Mouse (Mus musculus) forebrain, embryonic 12.5 days (tissue): ENCODE data around the gene Defb28. TPM values are rescaled to one million over a fixed set of nuclear protein-coding genes. Genes with fewer than 3 reads are reported as not detected.

ENCODE experiments used
- ATAC-seq: fragments of 200-750 bp; cut with Nextera tagmentation; 2 replicates; pipeline ENCODE4 v1.8.0; 2017; ENCODE audit warnings: moderate TSS enrichment; ENCODE audit not compliant: low FRiP score
- H3K27ac ChIP-seq: fragments of 300-500 bp; sonication (generic); 2 replicates; pipeline ENCODE4 v1.5.1; 2016; ENCODE audit warnings: mild to moderate bottlenecking
- H3K27me3 ChIP-seq: fragments of 300-500 bp; sonication (generic); 2 replicates; pipeline ENCODE4 v1.6.1; 2016; ENCODE audit warnings: mild to moderate bottlenecking
- H3K36me3 ChIP-seq: fragments of 300-500 bp; sonication (generic); replicated peaks from 2 replicates; pipeline ENCODE4 v1.6.1; 2016; ENCODE audit warnings: mild to moderate bottlenecking
- H3K4me1 ChIP-seq: fragments of 300-500 bp; sonication (generic); 2 replicates; pipeline ENCODE4 v1.6.1; 2016
- H3K4me2 ChIP-seq: fragments of 300-500 bp; sonication (generic); 2 replicates; pipeline ENCODE4 v1.6.1; 2016; ENCODE audit warnings: mild to moderate bottlenecking, moderate library complexity
- H3K4me3 ChIP-seq: fragments of 300-500 bp; sonication (generic); replicated peaks from 2 replicates; pipeline ENCODE4 v1.5.1; 2016; ENCODE audit warnings: mild to moderate bottlenecking
- H3K9ac ChIP-seq: fragments of 300-500 bp; sonication (generic); 2 replicates; pipeline ENCODE4 v1.6.1; 2016; ENCODE audit warnings: mild to moderate bottlenecking
- H3K9me3 ChIP-seq: fragments of 300-500 bp; sonication (generic); 2 replicates; pipeline ENCODE4 v1.6.1; 2016
- WGBS: fragments of 180-500 bp; shearing (Covaris S2); methylation state at CpG from one replicate; pipeline ENCODE4 v1.1.7; 2016; 5-methylcytosine and 5-hydroxymethylcytosine counted together
- polyA plus RNA-seq: library from polyadenylated mRNA; unstranded; fragments of >200 nt; fragmentation: Nextera tagmentation; extraction: Ambion mirVana; gene quantifications from 2 replicates; pipeline ENCODE4 v1.2.1, GENCODE M21; 2016

The Defb28 gene
- polyA plus RNA-seq, 1 experiment from 2014 or later = not detected

GRCm38 (mm10) chr2:152511592-152511991 lies 6.5 kb upstream of the Defb28 start, which contains the start of gene Defb26:
Gene Defb26 (minus strand): TSS chr2:152511692.
- Histone ChIP-seq H3K4me3 (no peak within 1 kb of the TSS), H3K4me1 (no peaks in the 10 kb centered on the region), H3K27ac (no peak within 1 kb of the TSS), H3K27me3 (no peaks in the 10 kb centered on the region), H3K4me2 (no peak within 1 kb of the TSS), H3K9me3 (no peaks in the 10 kb centered on the region), H3K9ac (no peak within 1 kb of the TSS), H3K36me3 (no peaks in the 10 kb centered on the region)
- no peak for ATAC-seq
- WGBS = 71% methylated on average over 1 of the region's 1 CpGs

GRCm38 (mm10) chr2:152516084-152516483 lies 2.0 kb upstream of the Defb28 start:
- no peak overlapping the region for H3K27ac ChIP-seq
- H3K4me3 ChIP-seq = no peak overlapping the region
- no peak overlapping the region for H3K4me2 ChIP-seq
- WGBS = 78% methylated on average over 4 of the region's 4 CpGs
- no peak overlapping the region for H3K9ac ChIP-seq
- no peaks in the 10 kb centered on the region for H3K4me1 ChIP-seq
- H3K36me3 ChIP-seq = no peaks in the 10 kb centered on the region
- no peaks in the 10 kb centered on the region for H3K9me3 ChIP-seq
- ATAC-seq = no peak
- H3K27me3 ChIP-seq = no peaks in the 10 kb centered on the region

- WGBS = 58% methylated on average over 13 of the region's 13 CpGs
- ATAC-seq = no peak
- Histone ChIP-seq H3K9me3 (no peaks in the 10 kb centered on the region), H3K9ac (no peak within 1 kb of the TSS), H3K27ac (no peak within 1 kb of the TSS), H3K36me3 (no peaks in the 10 kb centered on the region), H3K4me2 (no peak within 1 kb of the TSS), H3K4me1 (no peaks in the 10 kb centered on the region), H3K27me3 (no peaks in the 10 kb centered on the region), H3K4me3 (no peak within 1 kb of the TSS)
These were observed 22.1 kb downstream of the Defb28 start, which contains the start of gene Defb29 for GRCm38 (mm10) chr2:152539944-152540710. Gene Defb29 (minus strand): TSS chr2:152540098.

GRCm38 (mm10) chr2:152541979-152542378 lies 23.9 kb downstream of the Defb28 start:
- Histone ChIP-seq H3K9me3 (no peaks in the 10 kb centered on the region), H3K36me3 (no peaks in the 10 kb centered on the region), H3K27ac (no peak overlapping the region), H3K4me3 (no peak overlapping the region), H3K27me3 (no peaks in the 10 kb centered on the region), H3K4me2 (no peak overlapping the region), H3K9ac (no peak overlapping the region), H3K4me1 (no peaks in the 10 kb centered on the region)
- WGBS = 88% methylated on average over 9 of the region's 9 CpGs
- no peak for ATAC-seq

GRCm38 (mm10) chr2:152542897-152543296 lies 24.8 kb downstream of the Defb28 start:
- Histone ChIP-seq H3K9me3 (no peaks in the 10 kb centered on the region), H3K27me3 (no peaks in the 10 kb centered on the region), H3K27ac (no peak overlapping the region), H3K4me1 (no peaks in the 10 kb centered on the region), H3K9ac (no peak overlapping the region), H3K4me3 (no peak overlapping the region), H3K36me3 (no peaks in the 10 kb centered on the region), H3K4me2 (no peak overlapping the region)
- WGBS = 73% methylated on average over 2 of the region's 2 CpGs
- no peak for ATAC-seq

GRCm38 (mm10) chr2:152543478-152543877 lies 25.4 kb downstream of the Defb28 start:
- H3K4me3 ChIP-seq = no peak overlapping the region
- no peak overlapping the region for H3K9ac ChIP-seq
- H3K36me3 ChIP-seq = no peaks in the 10 kb centered on the region
- H3K9me3 ChIP-seq = no peaks in the 10 kb centered on the region
- H3K4me1 ChIP-seq = no peaks in the 10 kb centered on the region
- H3K4me2 ChIP-seq = no peak overlapping the region
- 87% methylated on average over 4 of the region's 4 CpGs for WGBS
- H3K27me3 ChIP-seq = no peaks in the 10 kb centered on the region
- ATAC-seq = no peak
- no peak overlapping the region for H3K27ac ChIP-seq

- ATAC-seq = peak; percentile 27; the same call in 1 of the 2 replicates
- WGBS = 30% methylated on average over 4 of the region's 4 CpGs
These were observed 26.6 kb downstream of the Defb28 start for GRCm38 (mm10) chr2:152544691-152545090.

GRCm38 (mm10) chr2:152548124-152548523 lies 30.1 kb downstream of the Defb28 start:
- 86% methylated on average over 5 of the region's 5 CpGs for WGBS
- no peak for ATAC-seq
- no peaks in the 10 kb centered on the region for H3K36me3 ChIP-seq
- no peak overlapping the region for H3K4me2 ChIP-seq
- H3K9me3 ChIP-seq = no peaks in the 10 kb centered on the region
- no peak overlapping the region for H3K27ac ChIP-seq
- no peaks in the 10 kb centered on the region for H3K27me3 ChIP-seq
- H3K4me3 ChIP-seq = no peak overlapping the region
- no peak overlapping the region for H3K9ac ChIP-seq
- no peaks in the 10 kb centered on the region for H3K4me1 ChIP-seq

More at GRCm38 (mm10) chr2:152544691-152545090, 26.6 kb downstream of the Defb28 start:
- H3K4me2 ChIP-seq = no peak overlapping the region
- H3K27me3 ChIP-seq = no peaks in the 10 kb centered on the region
- H3K9me3 ChIP-seq = no peaks in the 10 kb centered on the region
- H3K4me3 ChIP-seq = no peak overlapping the region
- no peaks in the 10 kb centered on the region for H3K36me3 ChIP-seq
- H3K4me1 ChIP-seq = no peaks in the 10 kb centered on the region
- no peak overlapping the region for H3K9ac ChIP-seq
- no peak overlapping the region for H3K27ac ChIP-seq

- H3K4me2 ChIP-seq = peak overlapping the region; percentile 17; the same call in 1 of the 2 replicates
- no peaks in the 10 kb centered on the region for H3K9me3 ChIP-seq
- no peaks in the 10 kb centered on the region for H3K36me3 ChIP-seq
- no peak for ATAC-seq
- H3K4me1 ChIP-seq = 0 out of 2 replicates have a peak, but pooled peaks cover 5% of the 10 kb centered on the region
- H3K9ac ChIP-seq = no peak overlapping the region
- WGBS = 14% methylated on average over 16 of the region's 16 CpGs
- no peak overlapping the region for H3K27ac ChIP-seq
- no peak overlapping the region for H3K4me3 ChIP-seq
- no peaks in the 10 kb centered on the region for H3K27me3 ChIP-seq
These were observed 35.8 kb downstream of the Defb28 start for GRCm38 (mm10) chr2:152553774-152554423.

- Histone ChIP-seq H3K9ac (no peak overlapping the region), H3K4me1 (0 out of 2 replicates have a peak, but pooled peaks cover 5% of the 10 kb centered on the region), H3K9me3 (no peaks in the 10 kb centered on the region), H3K27ac (no peak overlapping the region), H3K4me3 (no peak overlapping the region), H3K36me3 (no peaks in the 10 kb centered on the region), H3K4me2 (no peak overlapping the region), H3K27me3 (no peaks in the 10 kb centered on the region)
- ATAC-seq = no peak
- 93% methylated on average over 7 of the region's 7 CpGs for WGBS
These were observed 38.6 kb downstream of the Defb28 start for GRCm38 (mm10) chr2:152556655-152557054.

GRCm38 (mm10) chr2:152569038-152569437 lies 51.0 kb downstream of the Defb28 start, which contains the start of gene Gm17416:
Gene Gm17416 (plus strand): TSS chr2:152569338.
- H3K27ac ChIP-seq = no peak within 1 kb of the TSS
- no peaks in the 10 kb centered on the region for H3K4me1 ChIP-seq
- no peak for ATAC-seq
- no peaks in the 10 kb centered on the region for H3K9me3 ChIP-seq
- H3K9ac ChIP-seq = no peak within 1 kb of the TSS
- H3K27me3 ChIP-seq = no peaks in the 10 kb centered on the region
- no peak within 1 kb of the TSS for H3K4me3 ChIP-seq
- H3K4me2 ChIP-seq = no peak within 1 kb of the TSS
- 82% methylated on average over 5 of the region's 5 CpGs for WGBS
- no peaks in the 10 kb centered on the region for H3K36me3 ChIP-seq

- Histone ChIP-seq H3K9me3 (no peaks in the 10 kb centered on the region), H3K27ac (no peak overlapping the region), H3K27me3 (no peaks in the 10 kb centered on the region), H3K4me3 (no peak overlapping the region), H3K9ac (no peak overlapping the region), H3K36me3 (no peaks in the 10 kb centered on the region), H3K4me1 (no peaks in the 10 kb centered on the region), H3K4me2 (no peak overlapping the region)
- ATAC-seq = no peak
- 85% methylated on average over 4 of the region's 4 CpGs for WGBS
These were observed 51.8 kb downstream of the Defb28 start for GRCm38 (mm10) chr2:152569881-152570280.
